Mouse (Mus musculus) CH12.LX (cell line): Measurements from ENCODE around the gene Plekha7. TPM values are rescaled to one million over a fixed set of nuclear protein-coding genes. Genes with fewer than 3 reads are reported as not detected.

Source experiments
- DNase-seq: peaks from one replicate; pipeline ENCODE4 v3.0.0-alpha.2; 2013; ENCODE audit errors: extremely low read depth
- H3K27ac ChIP-seq: 2 replicates; pipeline ENCODE4 v1.5.1; 2012; ENCODE audit warnings: low read depth, mild to moderate bottlenecking, control low read depth, moderate library complexity; ENCODE audit not compliant: insufficient read depth
- H3K27me3 ChIP-seq: replicated peaks from 2 replicates; pipeline ENCODE3; 2012; ENCODE audit warnings: inconsistent platforms
- H3K36me3 ChIP-seq, 2 experiments: replicated peaks in 1 of 2; 2 replicates each; pipeline versions ENCODE3 to v1.6.1; 2012; ENCODE audit warnings: inconsistent platforms in 1 of 2, low read length in 1 of 2, mild to moderate bottlenecking in 1 of 2, mixed read lengths in 1 of 2, moderate library complexity in 1 of 2; ENCODE audit not compliant: control insufficient read depth in 1 of 2, insufficient read depth in 1 of 2
- H3K4me1 ChIP-seq, 2 experiments: 2 replicates each; pipeline ENCODE4 v1.6.1; 2012; ENCODE audit warnings: inconsistent platforms in 1 of 2, moderate library complexity in 1 of 2; ENCODE audit not compliant: insufficient read depth in 2 of 2, control insufficient read depth in 1 of 2
- H3K4me2 ChIP-seq: 2 replicates; pipeline ENCODE4 v1.6.1; 2012; ENCODE audit warnings: low read depth, mild to moderate bottlenecking, control low read depth; ENCODE audit not compliant: poor library complexity, insufficient read depth, severe bottlenecking
- H3K4me3 ChIP-seq, 3 experiments: fragments of 150-350 bp in 1 of 3; sonication (generic) in 1 of 3; replicated peaks in 1 of 3; 2 replicates each; pipeline versions ENCODE3 to v1.5.1; 2011 to 2012; ENCODE audit warnings: low read depth in 2 of 3, low read length in 2 of 3, mild to moderate bottlenecking in 2 of 3, moderate library complexity in 2 of 3, control low read depth in 1 of 3, improper control_type of control experiment in 1 of 3, inconsistent platforms in 1 of 3, mixed read lengths in 1 of 3; ENCODE audit not compliant: poor library complexity in 1 of 3
- H3K79me2 ChIP-seq: replicated peaks from 2 replicates; pipeline ENCODE4 v1.6.1; 2012; ENCODE audit warnings: mild to moderate bottlenecking, moderate library complexity; ENCODE audit not compliant: control insufficient read depth, poor library complexity, insufficient read depth, severe bottlenecking; ENCODE audit errors: extremely low read depth
- H3K9ac ChIP-seq: 2 replicates; pipeline ENCODE4 v1.6.1; 2012; ENCODE audit warnings: low read depth, mild to moderate bottlenecking, control low read depth, moderate library complexity; ENCODE audit not compliant: insufficient read depth
- H3K9me3 ChIP-seq: replicated peaks from 2 replicates; pipeline ENCODE3; 2012; ENCODE audit warnings: low read length, inconsistent platforms, mixed read lengths
- BHLHE40 ChIP-seq: IDR thresholded peaks from 2 replicates; pipeline ENCODE4 v1.6.1; 2011; ENCODE audit warnings: mild to moderate bottlenecking, low read depth, low read length, improper control_type of control experiment
- CHD1 ChIP-seq: IDR thresholded peaks from 2 replicates; pipeline ENCODE4 v1.6.1; 2012; ENCODE audit warnings: low read depth, low read length, improper control_type of control experiment, inconsistent platforms
- CTCF ChIP-seq, 2 experiments: IDR thresholded peaks in 1 of 2; conservative IDR thresholded peaks in 1 of 2; 2 replicates each; pipeline ENCODE4 v1.5.1; 2011 to 2012; ENCODE audit warnings: low read depth in 2 of 2, low read length in 2 of 2, improper control_type of control experiment in 1 of 2, inconsistent platforms in 1 of 2, mild to moderate bottlenecking in 1 of 2, moderate library complexity in 1 of 2
- GABPA ChIP-seq: IDR thresholded peaks from 2 replicates; pipeline ENCODE4 v1.6.1; 2012; ENCODE audit warnings: low read depth, low read length, improper control_type of control experiment, inconsistent platforms; ENCODE audit not compliant: insufficient replicate concordance
- HCFC1 ChIP-seq: IDR thresholded peaks from 2 replicates; pipeline ENCODE4 v1.6.1; 2012; ENCODE audit warnings: low read depth, mild to moderate bottlenecking, inconsistent platforms, low read length, improper control_type of control experiment
- IRF4 ChIP-seq: IDR thresholded peaks from 2 replicates; pipeline ENCODE4 v1.6.1; 2014; ENCODE audit warnings: low read depth, mild to moderate bottlenecking, inconsistent platforms, low read length, improper control_type of control experiment
- JUN ChIP-seq: IDR thresholded peaks from 2 replicates; pipeline ENCODE4 v1.6.1; 2011; ENCODE audit warnings: low read depth, mild to moderate bottlenecking, low read length, improper control_type of control experiment, moderate library complexity; ENCODE audit not compliant: insufficient read depth
- JUND ChIP-seq: conservative IDR thresholded peaks from 2 replicates; pipeline ENCODE4 v1.6.1; 2011; ENCODE audit warnings: low read depth, low read length, improper control_type of control experiment
- KAT2A ChIP-seq: IDR thresholded peaks from 2 replicates; pipeline ENCODE4 v1.6.1; 2012; ENCODE audit warnings: low read length, improper control_type of control experiment, inconsistent platforms; ENCODE audit not compliant: insufficient replicate concordance
- MAFK ChIP-seq: IDR thresholded peaks from 2 replicates; pipeline ENCODE4 v1.6.1; 2011; ENCODE audit warnings: low read length, improper control_type of control experiment; ENCODE audit not compliant: insufficient replicate concordance
- MAX ChIP-seq: IDR thresholded peaks from 2 replicates; pipeline ENCODE4 v1.6.1; 2011; ENCODE audit warnings: low read length, improper control_type of control experiment
- NELFE ChIP-seq: IDR thresholded peaks from 2 replicates; pipeline ENCODE4 v1.6.1; 2011; ENCODE audit warnings: low read depth, low read length, improper control_type of control experiment
- NRF1 ChIP-seq: IDR thresholded peaks from 2 replicates; pipeline ENCODE4 v1.6.1; 2014; ENCODE audit warnings: low read depth, mild to moderate bottlenecking, inconsistent platforms, low read length, improper control_type of control experiment, moderate library complexity
- POLR2A ChIP-seq: IDR thresholded peaks from 2 replicates; pipeline ENCODE4 v1.6.1; 2011; ENCODE audit warnings: low read depth, mild to moderate bottlenecking, improper control_type of control experiment, low read length
- SIN3A ChIP-seq: IDR thresholded peaks from 2 replicates; pipeline ENCODE4 v1.6.1; 2012; ENCODE audit warnings: low read length, improper control_type of control experiment, inconsistent platforms
- SMC3 ChIP-seq: IDR thresholded peaks from 2 replicates; pipeline ENCODE4 v1.6.1; 2011; ENCODE audit warnings: low read depth, low read length, improper control_type of control experiment
- TBP ChIP-seq: conservative IDR thresholded peaks from 2 replicates; pipeline ENCODE4 v1.6.1; 2011; ENCODE audit warnings: low read depth, low read length, improper control_type of control experiment
- UBTF ChIP-seq: IDR thresholded peaks from 2 replicates; pipeline ENCODE4 v1.6.1; 2012; ENCODE audit warnings: low read depth, mild to moderate bottlenecking, inconsistent platforms, low read length, improper control_type of control experiment, moderate library complexity
- USF2 ChIP-seq: conservative IDR thresholded peaks from 2 replicates; pipeline ENCODE4 v1.6.1; 2011; ENCODE audit warnings: low read depth, low read length, improper control_type of control experiment
- ZC3H11A ChIP-seq: IDR thresholded peaks from 2 replicates; pipeline ENCODE4 v1.6.1; 2012; ENCODE audit warnings: low read depth, mild to moderate bottlenecking, inconsistent platforms, low read length, improper control_type of control experiment
- ZNF384 ChIP-seq: IDR thresholded peaks from 2 replicates; pipeline ENCODE4 v1.6.1; 2012; ENCODE audit warnings: low read depth, low read length, improper control_type of control experiment, inconsistent platforms
- dilution Hi-C: fragments of 300-500 bp; cut with MboI; formaldehyde crosslinking; loops from 2 replicates; pipeline ENCODE4 v1.14.3; 2020; ENCODE audit warnings: low sequenced_read_pairs; ENCODE audit not compliant: extremely low pct_unique_long_range_greater_than_20kb, extremely low pct_ligation_motif_present
- in situ Hi-C: fragments of 300-500 bp; cut with MboI; formaldehyde crosslinking; loops from 3 replicates; pipeline ENCODE4 v1.14.3; 2019; ENCODE audit warnings: low sequenced_read_pairs, low pct_ligation_motif_present, low pct_unique_long_range_greater_than_20kb, mixed read lengths
- polyA plus RNA-seq: library from polyadenylated mRNA; unstranded; fragments of >175 nt; gene quantifications from 2 replicates; pipeline ENCODE4 v1.2.1, GENCODE M21; 2012; ENCODE audit warnings: low read depth; ENCODE audit not compliant: insufficient read length
- total RNA-seq, 2 experiments: library from RNA; depleted of rRNA; stranded (reverse); fragments of 300-350 nt in 1 of 2; fragments of >200 nt in 1 of 2; gene quantifications; 2 replicates each; pipeline ENCODE4 v1.2.3; 2012 to 2014

Plekha7 gene
- total and polyA plus RNA-seq, 3 experiments, result 0.59 to 1.5 (median 1.0) TPM

- no peak overlapping the region for H3K9ac ChIP-seq
- in situ Hi-C loops, result no loop called here
- H3K27me3 ChIP-seq, result peaks cover 2% of the 10 kb centered on the region
- no peak overlapping the region for H3K4me3 ChIP-seq
- DNase-seq, result no peak
- no peak for TF ChIP-seq MAFK
- no peak for TF ChIP-seq ZC3H11A
- no peak for TF ChIP-seq SMC3
- no peak for TF ChIP-seq NRF1
- TF ChIP-seq CTCF (conservative IDR thresholded peaks at IDR 0.05 in 1 of 2, IDR thresholded peaks at IDR 0.05 in 1 of 2; ENCODE audit: low read depth in 2 of 2, low read length in 2 of 2), result no peak
- no peak for TF ChIP-seq TBP
- no peak for TF ChIP-seq SIN3A
- TF ChIP-seq GABPA, result no peak
- no peak for TF ChIP-seq HCFC1
- no peak for TF ChIP-seq JUN
- TF ChIP-seq KAT2A, result no peak
- no peak for TF ChIP-seq UBTF
- TF ChIP-seq, all 38 proteins: peak for 0
- Histone ChIP-seq H3K9me3 (no peaks in the 10 kb centered on the region), H3K36me3 (no peaks in the 10 kb centered on the region), H3K79me2 (no peaks in the 10 kb centered on the region), H3K4me2 (no peak overlapping the region), H3K27ac (no peak overlapping the region), H3K4me1 (peaks cover 3 to 10% of the 10 kb centered on the region in 2 experiments; a peak in 3 of 4 replicates)
- dilution Hi-C loops, result no loop called here
Observed at GRCm38 (mm10) chr7:116196974-116197679, 111.0 kb downstream of the Plekha7 start.

GRCm38 (mm10) chr7:116194996-116195395 lies 113.2 kb downstream of the Plekha7 start:
- dilution Hi-C loops, result no loop called here
- H3K27me3 ChIP-seq, result peaks cover 2% of the 10 kb centered on the region
- TF ChIP-seq IRF4, result no peak
- no peak for TF ChIP-seq TBP
- no peak for TF ChIP-seq ZNF384
- no peak for TF ChIP-seq SMC3
- no peak for TF ChIP-seq MAX
- no peak for TF ChIP-seq USF2
- no peak for TF ChIP-seq CHD1
- no peak for TF ChIP-seq NELFE
- TF ChIP-seq GABPA, result no peak
- TF ChIP-seq MAFK, result no peak
- no peak for TF ChIP-seq BHLHE40
- no peak for TF ChIP-seq JUND
- TF ChIP-seq POLR2A, result no peak
- no peak for TF ChIP-seq NRF1
- TF ChIP-seq, all 38 proteins: peak for 0

More at GRCm38 (mm10) chr7:116194996-116195395, 113.2 kb downstream of the Plekha7 start:
- Histone ChIP-seq H3K36me3 (no peaks in the 10 kb centered on the region), H3K4me3 (no peak overlapping the region), H3K27ac (no peak overlapping the region), H3K4me1 (peaks cover 0 to 2% of the 10 kb centered on the region in 2 experiments; a peak in 1 of 4 replicates), H3K79me2 (no peaks in the 10 kb centered on the region), H3K9me3 (no peaks in the 10 kb centered on the region), H3K4me2 (no peak overlapping the region), H3K9ac (no peak overlapping the region)
- DNase-seq, result no peak
- in situ Hi-C loops, result no loop called here
